Mouse (Mus musculus) liver, embryonic 11.5 days (tissue): ENCODE data around the gene Ralgapa2. TPM values are rescaled to one million over a fixed set of nuclear protein-coding genes. Genes with fewer than 3 reads are reported as not detected.
A peak's percentile ranks its signal among the peaks of the same experiment; 100 is the strongest.

Experiments
- ATAC-seq: fragments of 200-750 bp; cut with Nextera tagmentation; replicated peaks from 2 replicates; pipeline ENCODE4 v1.8.0; 2017; ENCODE audit warnings: moderate number of reproducible peaks, mild to moderate bottlenecking, moderate TSS enrichment, moderate library complexity; ENCODE audit not compliant: low FRiP score
- DNase-seq: peaks from one replicate; pipeline ENCODE4 v3.0.0-alpha.2; 2017; ENCODE audit warnings: low spot score
- H3K27ac ChIP-seq: fragments of 300-500 bp; sonication (generic); 2 replicates; pipeline ENCODE4 v1.5.1; 2014; ENCODE audit warnings: mild to moderate bottlenecking, low read depth, low read length, control low read depth
- H3K27me3 ChIP-seq: fragments of 300-500 bp; sonication (generic); replicated peaks from 2 replicates; pipeline ENCODE4 v1.6.1; 2014; ENCODE audit warnings: low read length, mixed read lengths; ENCODE audit not compliant: control insufficient read depth, insufficient read depth
- H3K36me3 ChIP-seq: fragments of 300-500 bp; sonication (generic); 2 replicates; pipeline ENCODE4 v1.6.1; 2014; ENCODE audit warnings: mild to moderate bottlenecking, low read length, moderate library complexity, mixed read lengths; ENCODE audit not compliant: control insufficient read depth, insufficient read depth
- H3K4me1 ChIP-seq: fragments of 300-500 bp; sonication (generic); replicated peaks from 2 replicates; pipeline ENCODE4 v1.6.1; 2014; ENCODE audit warnings: low read length, mixed read lengths; ENCODE audit not compliant: control insufficient read depth, insufficient read depth
- H3K4me2 ChIP-seq: fragments of 300-500 bp; sonication (generic); 2 replicates; pipeline ENCODE4 v1.6.1; 2014; ENCODE audit warnings: mild to moderate bottlenecking, control low read depth, moderate library complexity
- H3K4me3 ChIP-seq: fragments of 300-500 bp; sonication (generic); 2 replicates; pipeline ENCODE4 v1.5.1; 2014; ENCODE audit warnings: low read depth, low read length, control low read depth
- H3K9ac ChIP-seq: fragments of 300-500 bp; sonication (generic); 2 replicates; pipeline ENCODE4 v1.6.1; 2014; ENCODE audit warnings: low read depth, low read length, control low read depth
- H3K9me3 ChIP-seq: fragments of 300-500 bp; sonication (generic); 2 replicates; pipeline ENCODE4 v1.6.1; 2016; ENCODE audit warnings: low read length, inconsistent platforms, mixed read lengths; ENCODE audit not compliant: control insufficient read depth
- WGBS: fragments of 180-500 bp; shearing (Covaris S2); extraction: QIAGEN DNeasy Blood & Tissue Kit; methylation state at CpG from one replicate; pipeline ENCODE4 v1.1.7; 2014; 5-methylcytosine and 5-hydroxymethylcytosine counted together
- polyA plus RNA-seq: library from polyadenylated mRNA; unstranded; fragments of >200 nt; fragmentation: Nextera tagmentation; extraction: Ambion mirVana; gene quantifications from 2 replicates; pipeline ENCODE4 v1.2.1, GENCODE M21; 2014

Gene Ralgapa2
- polyA plus RNA-seq, 1 experiment from 2014 or later, result 13.0 TPM

- no peak overlapping the region for H3K4me3 ChIP-seq
- no peaks in the 10 kb centered on the region for H3K9me3 ChIP-seq
- H3K27me3 ChIP-seq, result no peaks in the 10 kb centered on the region
- DNase-seq (no peak), ATAC-seq (no peak)
- 83% methylated on average over 6 of the region's 6 CpGs for WGBS
- H3K36me3 ChIP-seq, result no peaks in the 10 kb centered on the region
- no peak overlapping the region for H3K27ac ChIP-seq
- H3K9ac ChIP-seq, result no peak overlapping the region
- no peak overlapping the region for H3K4me2 ChIP-seq
- no peaks in the 10 kb centered on the region; the same call in 1 of the 2 replicates for H3K4me1 ChIP-seq
Measured at GRCm38 (mm10) chr2:146290366-146290765, 221.8 kb downstream of the Ralgapa2 start.

GRCm38 (mm10) chr2:146289394-146289793 is 222.8 kb downstream of the Ralgapa2 start:
- Histone ChIP-seq H3K36me3 (no peaks in the 10 kb centered on the region), H3K4me2 (no peak overlapping the region), H3K4me1 (no peaks in the 10 kb centered on the region), H3K27me3 (no peaks in the 10 kb centered on the region), H3K9ac (no peak overlapping the region), H3K27ac (no peak overlapping the region), H3K4me3 (no peak overlapping the region), H3K9me3 (no peaks in the 10 kb centered on the region)
- WGBS, result 84% methylated on average over 4 of the region's 4 CpGs
- DNase-seq, result no peak
- ATAC-seq, result no peak

GRCm38 (mm10) chr2:146288326-146288725 is 223.8 kb downstream of the Ralgapa2 start:
- ATAC-seq (no peak), DNase-seq (no peak)
- 91% methylated on average over 1 of the region's 1 CpGs for WGBS

GRCm38 (mm10) chr2:146287531-146287930 is 224.6 kb downstream of the Ralgapa2 start:
- H3K36me3 ChIP-seq, result no peaks in the 10 kb centered on the region
- no peak overlapping the region for H3K4me2 ChIP-seq
- no peaks in the 10 kb centered on the region for H3K9me3 ChIP-seq
- WGBS, result 88% methylated on average over 6 of the region's 6 CpGs
- H3K4me3 ChIP-seq, result no peak overlapping the region
- ATAC-seq, result no peak
- H3K9ac ChIP-seq, result no peak overlapping the region
- no peaks in the 10 kb centered on the region for H3K27me3 ChIP-seq
- no peak for DNase-seq
- no peaks in the 10 kb centered on the region for H3K4me1 ChIP-seq
- H3K27ac ChIP-seq, result no peak overlapping the region

More at GRCm38 (mm10) chr2:146288326-146288725, 223.8 kb downstream of the Ralgapa2 start:
- H3K4me3 ChIP-seq, result no peak overlapping the region
- H3K27ac ChIP-seq, result no peak overlapping the region
- H3K36me3 ChIP-seq, result no peaks in the 10 kb centered on the region
- no peaks in the 10 kb centered on the region for H3K4me1 ChIP-seq
- H3K27me3 ChIP-seq, result no peaks in the 10 kb centered on the region
- no peaks in the 10 kb centered on the region for H3K9me3 ChIP-seq
- no peak overlapping the region for H3K9ac ChIP-seq
- no peak overlapping the region for H3K4me2 ChIP-seq

- no peaks in the 10 kb centered on the region for H3K36me3 ChIP-seq
- no peak overlapping the region for H3K4me2 ChIP-seq
- H3K9me3 ChIP-seq, result no peaks in the 10 kb centered on the region
- peak; percentile 50; the same call in 1 of the 2 replicates for ATAC-seq
- WGBS, result 51% methylated on average over 6 of the region's 6 CpGs
- H3K27ac ChIP-seq, result no peak overlapping the region
- H3K9ac ChIP-seq, result no peak overlapping the region
- H3K4me3 ChIP-seq, result no peak overlapping the region
- no peak for DNase-seq
- no peaks in the 10 kb centered on the region for H3K27me3 ChIP-seq
- H3K4me1 ChIP-seq, result 0 out of 2 replicates have a peak, but pooled peaks cover 2% of the 10 kb centered on the region
Measured at GRCm38 (mm10) chr2:146281346-146281745, 230.8 kb downstream of the Ralgapa2 start.

GRCm38 (mm10) chr2:146280921-146281274 is 231.2 kb downstream of the Ralgapa2 start:
- no peak for ATAC-seq
- WGBS, result 79% methylated on average over 1 of the region's 1 CpGs

GRCm38 (mm10) chr2:146280221-146280920 is 231.8 kb downstream of the Ralgapa2 start:
- Histone ChIP-seq H3K4me2 (no peak overlapping the region), H3K9me3 (no peaks in the 10 kb centered on the region), H3K27ac (no peak overlapping the region), H3K36me3 (no peaks in the 10 kb centered on the region), H3K27me3 (no peaks in the 10 kb centered on the region), H3K4me3 (no peak overlapping the region), H3K4me1 (0 out of 2 replicates have a peak, but pooled peaks cover 2% of the 10 kb centered on the region), H3K9ac (no peak overlapping the region)
- 60% methylated on average over 6 of the region's 6 CpGs for WGBS
- DNase-seq, result no peak
- no peak; the same call in 1 of the 2 replicates for ATAC-seq

More at GRCm38 (mm10) chr2:146280921-146281274, 231.2 kb downstream of the Ralgapa2 start:
- Histone ChIP-seq H3K9ac (no peak overlapping the region), H3K27ac (no peak overlapping the region), H3K4me2 (no peak overlapping the region), H3K27me3 (no peaks in the 10 kb centered on the region), H3K9me3 (no peaks in the 10 kb centered on the region), H3K36me3 (no peaks in the 10 kb centered on the region), H3K4me3 (no peak overlapping the region), H3K4me1 (0 out of 2 replicates have a peak, but pooled peaks cover 2% of the 10 kb centered on the region)
- DNase-seq, result no peak

- 81% methylated on average over 24 of the region's 24 CpGs for WGBS
- no peak for ATAC-seq
Measured at GRCm38 (mm10) chr2:146279430-146280220, 232.5 kb downstream of the Ralgapa2 start.

More at GRCm38 (mm10) chr2:146279430-146280220, 232.5 kb downstream of the Ralgapa2 start:
- no peaks in the 10 kb centered on the region for H3K36me3 ChIP-seq
- H3K4me1 ChIP-seq, result 0 out of 2 replicates have a peak, but pooled peaks cover 2% of the 10 kb centered on the region
- no peak overlapping the region for H3K4me3 ChIP-seq
- H3K27ac ChIP-seq, result no peak overlapping the region
- H3K9ac ChIP-seq, result no peak overlapping the region
- no peak overlapping the region for H3K4me2 ChIP-seq
- H3K9me3 ChIP-seq, result no peaks in the 10 kb centered on the region
- H3K27me3 ChIP-seq, result no peaks in the 10 kb centered on the region
- DNase-seq, result no peak
